Mouse (Mus musculus): ENCODE measurements around the gene Gfi1b. TPM values are rescaled to one million over a fixed set of nuclear protein-coding genes. Genes with fewer than 3 reads are reported as not detected.
A peak's percentile ranks its signal among the peaks of the same experiment; 100 is the strongest.

Gene Gfi1b
- polyA plus RNA-seq, 1 experiment: not detected

- no peak overlapping the region for H3K27ac ChIP-seq (replicated peaks; ENCODE audit: low read depth, low read length)
- H3K4me3 ChIP-seq (ENCODE audit: insufficient read depth, low read depth, low read length): no peak overlapping the region
- no peaks in the 10 kb centered on the region for H3K4me1 ChIP-seq (ENCODE audit: control insufficient read depth, insufficient read depth, insufficient read length, low read length)
These were observed 24.8 kb downstream of the Gfi1b start for GRCm38 (mm10) chr2:28596998-28597397.

DNA sequence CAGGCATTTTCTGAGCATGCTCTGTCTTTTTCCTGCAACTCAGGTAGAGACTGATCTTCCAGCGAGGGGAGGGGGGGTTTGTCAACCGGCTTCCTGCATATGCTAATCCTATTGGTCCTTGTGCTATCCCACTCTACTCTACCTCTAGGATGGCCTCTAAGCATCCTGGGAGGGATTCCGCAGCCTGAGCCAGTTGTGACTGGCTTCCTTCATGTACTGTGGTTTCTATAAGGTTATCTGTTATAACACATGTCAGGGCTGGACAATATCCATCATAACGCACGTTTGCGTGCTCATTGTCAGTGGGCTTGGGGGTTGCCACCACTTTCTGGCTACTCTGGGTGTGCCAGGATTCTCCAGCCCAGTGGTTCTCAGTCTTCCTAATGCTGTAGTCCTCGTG is 25.8 kb downstream of the Gfi1b start:
- no peaks in the 10 kb centered on the region for H3K4me1 ChIP-seq (ENCODE audit: control insufficient read depth, insufficient read depth, insufficient read length, low read length)
- no peak overlapping the region for H3K27ac ChIP-seq (replicated peaks; ENCODE audit: low read depth, low read length)
- H3K4me3 ChIP-seq (ENCODE audit: insufficient read depth, low read depth, low read length): no peak overlapping the region

DNA sequence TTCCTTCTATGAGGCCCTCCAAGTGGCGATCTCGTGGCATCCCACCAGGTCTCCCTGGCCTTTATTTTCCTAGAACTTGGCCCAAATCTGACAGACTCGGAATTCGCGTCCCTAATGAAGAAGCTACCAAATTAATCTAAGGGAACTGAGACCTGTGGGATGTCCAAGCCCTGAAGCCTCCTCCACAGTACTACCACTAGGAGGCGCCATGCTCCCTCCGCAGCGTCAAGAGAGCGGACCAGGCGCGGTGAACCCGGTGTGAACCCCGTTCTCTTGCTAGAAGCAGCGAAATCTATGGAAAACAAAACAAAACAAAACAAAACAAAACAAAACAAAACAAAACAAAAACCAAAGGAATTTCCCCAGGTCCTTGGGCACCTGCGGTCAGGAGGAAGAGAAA is 29.0 kb downstream of the Gfi1b start:
- no peaks in the 10 kb centered on the region for H3K4me1 ChIP-seq (ENCODE audit: control insufficient read depth, insufficient read depth, insufficient read length, low read length)
- no peak overlapping the region for H3K27ac ChIP-seq (replicated peaks; ENCODE audit: low read depth, low read length)
- H3K4me3 ChIP-seq (ENCODE audit: insufficient read depth, low read depth, low read length): no peak overlapping the region

GRCm38 (mm10) chr2:28591479-28591878 is 30.3 kb downstream of the Gfi1b start:
- no peak overlapping the region for H3K27ac ChIP-seq (replicated peaks; ENCODE audit: low read depth, low read length)
- H3K4me1 ChIP-seq (ENCODE audit: control insufficient read depth, insufficient read depth, insufficient read length, low read length): no peaks in the 10 kb centered on the region
- H3K4me3 ChIP-seq (ENCODE audit: insufficient read depth, low read depth, low read length): no peak overlapping the region

- H3K4me1 ChIP-seq (ENCODE audit: control insufficient read depth, insufficient read depth, insufficient read length, low read length): no peaks in the 10 kb centered on the region
- H3K4me3 ChIP-seq (ENCODE audit: insufficient read depth, low read depth, low read length): no peak overlapping the region
- H3K27ac ChIP-seq (replicated peaks; ENCODE audit: low read depth, low read length): no peak overlapping the region
These were observed 33.2 kb downstream of the Gfi1b start for GRCm38 (mm10) chr2:28588574-28588973.

DNA sequence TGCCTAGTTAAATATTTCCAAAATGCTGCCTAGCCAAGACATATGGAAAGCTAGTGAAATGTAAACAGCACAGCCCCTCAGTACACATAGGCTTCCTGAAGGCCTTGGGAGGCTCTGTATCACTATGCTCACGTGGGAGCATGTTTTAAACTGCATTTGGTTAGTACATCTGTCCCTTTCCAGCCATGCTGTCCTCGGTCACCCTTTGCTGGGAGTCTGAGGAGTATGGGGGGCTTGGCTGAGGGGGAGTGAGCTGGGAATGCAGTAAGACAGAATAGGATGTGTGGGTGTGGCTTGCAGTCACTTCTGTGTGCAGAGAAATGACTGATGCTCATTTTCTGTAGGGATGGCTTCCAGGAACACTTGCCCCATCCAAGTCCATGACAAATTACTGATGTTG is 36.1 kb downstream of the Gfi1b start:
- Histone ChIP-seq H3K27ac (replicated peaks; ENCODE audit: low read depth, low read length) (no peak overlapping the region), H3K4me1 (ENCODE audit: control insufficient read depth, insufficient read depth, insufficient read length, low read length) (no peaks in the 10 kb centered on the region), H3K4me3 (ENCODE audit: insufficient read depth, low read depth, low read length) (no peak overlapping the region)

DNA sequence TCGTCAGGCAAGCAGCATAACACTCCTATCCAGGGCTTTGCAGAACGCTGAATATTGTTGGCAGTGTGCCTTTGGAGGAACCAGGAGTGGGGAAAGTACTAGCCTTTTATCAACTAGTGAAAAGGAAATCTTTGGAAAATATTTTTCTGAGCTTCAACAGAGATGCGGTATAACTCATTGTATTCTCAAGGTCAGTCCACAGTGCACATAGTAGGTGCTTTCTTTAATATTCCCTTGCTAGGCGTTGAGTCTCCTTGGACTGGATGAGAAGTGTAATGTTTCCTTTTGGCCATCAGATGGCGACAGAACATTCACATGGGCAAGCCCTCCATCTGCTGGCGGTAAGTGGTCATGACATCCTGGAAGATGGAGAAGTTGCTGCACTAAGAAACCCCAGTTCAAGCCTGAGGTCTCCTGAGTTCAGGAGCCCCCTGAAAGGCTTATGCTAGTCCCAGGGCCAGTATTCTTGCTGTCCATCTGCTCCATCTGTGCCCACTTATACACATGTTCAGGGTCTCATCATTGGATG is 36.7 kb downstream of the Gfi1b start:
- no peak overlapping the region for H3K27ac ChIP-seq (replicated peaks; ENCODE audit: low read depth, low read length)
- H3K4me1 ChIP-seq (ENCODE audit: control insufficient read depth, insufficient read depth, insufficient read length, low read length): no peaks in the 10 kb centered on the region
- no peak overlapping the region for H3K4me3 ChIP-seq (ENCODE audit: insufficient read depth, low read depth, low read length)

DNA sequence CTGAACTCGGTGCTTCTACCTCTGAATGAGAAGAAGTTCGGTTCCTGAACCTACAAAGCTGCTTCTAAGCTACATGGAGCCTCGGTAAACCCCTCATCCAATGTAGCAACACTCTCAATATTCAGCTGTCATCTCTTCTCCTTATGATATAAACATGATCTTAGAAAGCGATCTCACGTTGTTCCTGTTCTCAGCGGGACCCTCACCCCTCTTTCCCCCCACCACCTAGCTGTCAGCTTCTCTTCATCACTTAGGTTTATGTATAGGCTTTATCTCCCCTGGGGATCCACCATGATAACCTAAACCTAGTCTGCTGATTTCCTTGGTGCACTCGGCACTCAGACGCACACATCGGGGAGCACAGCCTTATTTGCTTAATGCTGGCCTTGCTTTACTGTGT is 38.1 kb downstream of the Gfi1b start, which contains the start of gene Gtf3c5:
Gene Gtf3c5 (minus strand): TSS at position 101 of the 400 bp plus-strand sequence.
- no peaks in the 10 kb centered on the region for H3K4me1 ChIP-seq (ENCODE audit: control insufficient read depth, insufficient read depth, insufficient read length, low read length)
- H3K4me3 ChIP-seq (ENCODE audit: insufficient read depth, low read depth, low read length): peak within 1 kb of the TSS; percentile 73
- H3K27ac ChIP-seq (replicated peaks; ENCODE audit: low read depth, low read length): peak within 1 kb of the TSS; percentile 77

GRCm38 (mm10) chr2:28582647-28583353 is 39.0 kb downstream of the Gfi1b start:
- H3K4me1 ChIP-seq (ENCODE audit: control insufficient read depth, insufficient read depth, insufficient read length, low read length): no peaks in the 10 kb centered on the region
- H3K27ac ChIP-seq (replicated peaks; ENCODE audit: low read depth, low read length): peak overlapping the region; percentile 77
- H3K4me3 ChIP-seq (ENCODE audit: insufficient read depth, low read depth, low read length): peak overlapping the region; percentile 73

GRCm38 (mm10) chr2:28578003-28578402 is 43.8 kb downstream of the Gfi1b start:
- no peaks in the 10 kb centered on the region for H3K4me1 ChIP-seq (ENCODE audit: control insufficient read depth, insufficient read depth, insufficient read length, low read length)
- H3K4me3 ChIP-seq (ENCODE audit: insufficient read depth, low read depth, low read length): no peak overlapping the region
- no peak overlapping the region for H3K27ac ChIP-seq (replicated peaks; ENCODE audit: low read depth, low read length)

DNA sequence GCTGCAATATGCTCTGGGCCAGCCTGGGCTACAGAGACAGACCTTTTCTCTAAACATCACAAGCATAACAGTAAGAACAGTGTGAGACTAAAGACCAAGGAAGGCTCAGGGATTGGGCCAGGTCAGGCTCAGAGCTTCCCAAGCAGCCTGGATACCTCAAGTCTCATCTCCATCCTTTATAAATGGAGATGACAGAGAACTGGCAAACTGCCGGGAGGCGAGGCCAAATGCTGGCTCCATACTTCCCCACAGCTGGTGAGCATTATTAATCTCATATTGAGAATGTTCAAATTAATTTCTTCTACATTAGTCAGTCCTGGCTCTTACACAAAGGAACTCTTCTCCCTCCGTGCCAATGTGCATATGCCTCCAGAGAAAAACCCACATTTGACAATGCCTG is 45.0 kb downstream of the Gfi1b start:
- no peak overlapping the region for H3K4me3 ChIP-seq (ENCODE audit: insufficient read depth, low read depth, low read length)
- H3K27ac ChIP-seq (replicated peaks; ENCODE audit: low read depth, low read length): no peak overlapping the region
- no peaks in the 10 kb centered on the region for H3K4me1 ChIP-seq (ENCODE audit: control insufficient read depth, insufficient read depth, insufficient read length, low read length)

GRCm38 (mm10) chr2:28575341-28575740 is 46.4 kb downstream of the Gfi1b start:
- Histone ChIP-seq H3K4me1 (ENCODE audit: control insufficient read depth, insufficient read depth, insufficient read length, low read length) (no peaks in the 10 kb centered on the region), H3K27ac (replicated peaks; ENCODE audit: low read depth, low read length) (no peak overlapping the region), H3K4me3 (ENCODE audit: insufficient read depth, low read depth, low read length) (no peak overlapping the region)

GRCm38 (mm10) chr2:28569903-28570302 is 51.9 kb downstream of the Gfi1b start:
- H3K4me3 ChIP-seq (ENCODE audit: insufficient read depth, low read depth, low read length): no peak overlapping the region
- 0 out of 2 replicates have a peak, but pooled peaks cover 11% of the 10 kb centered on the region for H3K4me1 ChIP-seq (ENCODE audit: control insufficient read depth, insufficient read depth, insufficient read length, low read length)
- no peak overlapping the region for H3K27ac ChIP-seq (replicated peaks; ENCODE audit: low read depth, low read length)

- Histone ChIP-seq H3K4me3 (ENCODE audit: insufficient read depth, low read depth, low read length) (no peak overlapping the region), H3K4me1 (ENCODE audit: control insufficient read depth, insufficient read depth, insufficient read length, low read length) (0 out of 2 replicates have a peak, but pooled peaks cover 11% of the 10 kb centered on the region), H3K27ac (replicated peaks; ENCODE audit: low read depth, low read length) (peak overlapping the region; percentile 36; the same call in 1 of the 2 replicates)
These were observed 55.2 kb downstream of the Gfi1b start for GRCm38 (mm10) chr2:28566545-28566944.

DNA sequence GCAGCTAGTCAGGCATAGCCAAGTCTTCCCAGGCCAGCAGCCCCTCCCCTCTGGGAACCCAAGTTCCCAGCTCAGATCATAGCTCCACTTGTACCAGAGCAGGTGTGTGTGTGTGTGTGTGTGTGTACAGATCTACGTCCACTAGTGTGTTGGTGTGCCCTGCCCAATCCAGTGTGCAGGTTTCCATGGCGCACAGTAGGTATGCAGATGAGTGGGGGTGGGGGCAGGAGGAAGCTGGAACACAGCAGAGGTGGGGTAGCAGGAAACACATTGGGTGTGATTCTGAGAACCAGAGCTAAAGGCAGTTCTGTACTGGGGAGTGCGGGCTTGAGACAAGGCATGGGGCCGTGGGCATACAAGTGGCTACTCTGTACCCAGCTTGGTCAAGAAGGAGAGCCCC is 57.4 kb downstream of the Gfi1b start:
- Histone ChIP-seq H3K4me3 (ENCODE audit: insufficient read depth, low read depth, low read length) (no peak overlapping the region), H3K4me1 (ENCODE audit: control insufficient read depth, insufficient read depth, insufficient read length, low read length) (0 out of 2 replicates have a peak, but pooled peaks cover 11% of the 10 kb centered on the region), H3K27ac (replicated peaks; ENCODE audit: low read depth, low read length) (no peak overlapping the region)

DNA sequence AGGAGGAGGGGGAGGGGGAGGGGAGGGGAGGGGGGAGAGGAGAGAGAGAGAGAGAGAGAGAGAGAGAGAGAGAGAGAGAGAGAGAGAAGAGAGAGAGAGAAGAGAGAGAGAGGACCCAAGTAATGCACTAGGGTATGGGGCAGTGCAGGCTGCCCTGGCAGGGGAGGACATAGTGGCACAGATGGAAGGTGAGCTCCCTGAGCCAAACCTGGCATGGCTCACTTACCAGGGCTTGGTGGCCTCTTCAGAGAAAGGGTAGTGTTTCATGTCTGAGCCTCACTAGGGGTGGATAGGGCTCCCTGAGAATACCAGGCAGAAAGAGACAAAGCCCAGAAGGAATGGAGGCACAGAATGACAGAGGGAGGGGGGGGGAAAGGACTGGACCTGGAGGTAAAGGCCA is 58.0 kb downstream of the Gfi1b start:
- H3K4me1 ChIP-seq (ENCODE audit: control insufficient read depth, insufficient read depth, insufficient read length, low read length): 0 out of 2 replicates have a peak, but pooled peaks cover 10% of the 10 kb centered on the region
- H3K4me3 ChIP-seq (ENCODE audit: insufficient read depth, low read depth, low read length): no peak overlapping the region
- no peak overlapping the region for H3K27ac ChIP-seq (replicated peaks; ENCODE audit: low read depth, low read length)
